Mouse (Mus musculus): ENCODE results near the gene Eef1a2. TPM values are rescaled to one million over a fixed set of nuclear protein-coding genes. Genes with fewer than 3 reads are reported as not detected.

Eef1a2 gene
- total and polyA plus RNA-seq, 3 experiments, result not detected

- peak; percentile 19 for DNase-seq (ENCODE audit: extremely low read depth)
- Histone ChIP-seq H3K9ac (ENCODE audit: insufficient read depth, low read depth) (no peak overlapping the region), H3K9me3 (replicated peaks; ENCODE audit: low read length) (peaks cover 4% of the 10 kb centered on the region), H3K4me2 (ENCODE audit: insufficient read depth, low read depth, poor library complexity, severe bottlenecking) (no peak overlapping the region), H3K79me2 (replicated peaks; ENCODE audit: control insufficient read depth, extremely low read depth, insufficient read depth, poor library complexity, severe bottlenecking) (no peaks in the 10 kb centered on the region), H3K4me1 (ENCODE audit: control insufficient read depth in 1 of 2, insufficient read depth in 2 of 2) (no peaks in the 10 kb centered on the region), H3K27me3 (replicated peaks) (peaks cover 60% of the 10 kb centered on the region), H3K4me3 (replicated peaks in 1 of 3; ENCODE audit: low read depth in 2 of 3, low read length in 2 of 3, poor library complexity in 1 of 3) (no peak overlapping the region), H3K27ac (ENCODE audit: insufficient read depth, low read depth) (no peak overlapping the region), H3K36me3 (replicated peaks in 1 of 2; ENCODE audit: control insufficient read depth in 1 of 2, insufficient read depth in 1 of 2, low read length in 1 of 2) (no peaks in the 10 kb centered on the region)
- dilution Hi-C loops (cut with MboI; ENCODE audit: extremely low pct_ligation_motif_present, extremely low pct_unique_long_range_greater_than_20kb, low sequenced_read_pairs), result no loop called here
- TF ChIP-seq HCFC1 (IDR thresholded peaks at IDR 0.05; ENCODE audit: low read depth, low read length), result no peak
- no peak for TF ChIP-seq RCOR1 (conservative IDR thresholded peaks at IDR 0.05; ENCODE audit: low read depth, low read length)
- no peak for TF ChIP-seq PAX5 (IDR thresholded peaks at IDR 0.05; ENCODE audit: low read length)
- no peak for TF ChIP-seq ZC3H11A (IDR thresholded peaks at IDR 0.05; ENCODE audit: low read depth, low read length)
- no peak for TF ChIP-seq RAD21 (IDR thresholded peaks at IDR 0.05; ENCODE audit: low read depth, low read length)
- no peak for TF ChIP-seq TCF12 (IDR thresholded peaks at IDR 0.05; ENCODE audit: low read depth, low read length)
- TF ChIP-seq ZKSCAN1 (IDR thresholded peaks at IDR 0.05; ENCODE audit: borderline replicate concordance, low read depth, low read length), result no peak
- TF ChIP-seq JUN (IDR thresholded peaks at IDR 0.05; ENCODE audit: insufficient read depth, low read depth, low read length), result no peak
- no peak for TF ChIP-seq SMC3 (IDR thresholded peaks at IDR 0.05; ENCODE audit: low read depth, low read length)
- no peak for TF ChIP-seq NRF1 (IDR thresholded peaks at IDR 0.05; ENCODE audit: low read depth, low read length)
- no peak for TF ChIP-seq USF1 (IDR thresholded peaks at IDR 0.05; ENCODE audit: low read depth, low read length)
- no peak for TF ChIP-seq USF2 (conservative IDR thresholded peaks at IDR 0.05; ENCODE audit: low read depth, low read length)
- no peak for TF ChIP-seq ELF1 (IDR thresholded peaks at IDR 0.05; ENCODE audit: low read depth, low read length)
- in situ Hi-C loops (cut with MboI; ENCODE audit: low pct_ligation_motif_present, low pct_unique_long_range_greater_than_20kb, low sequenced_read_pairs), result no loop called here
Measured at GRCm38 (mm10) chr2:181136934-181137333, 19.9 kb downstream of the Eef1a2 start.

GRCm38 (mm10) chr2:181135446-181135818 lies 21.4 kb downstream of the Eef1a2 start:
- H3K4me3 ChIP-seq (replicated peaks in 1 of 3; ENCODE audit: low read depth in 2 of 3, low read length in 2 of 3, poor library complexity in 1 of 3), result no peak overlapping the region
- in situ Hi-C loops (cut with MboI; ENCODE audit: low pct_ligation_motif_present, low pct_unique_long_range_greater_than_20kb, low sequenced_read_pairs), result no loop called here

More at GRCm38 (mm10) chr2:181135446-181135818, 21.4 kb downstream of the Eef1a2 start:
- DNase-seq (ENCODE audit: extremely low read depth), result no peak
- peaks cover 61% of the 10 kb centered on the region for H3K27me3 ChIP-seq (replicated peaks)
- no peaks in the 10 kb centered on the region for H3K36me3 ChIP-seq (replicated peaks in 1 of 2; ENCODE audit: control insufficient read depth in 1 of 2, insufficient read depth in 1 of 2, low read length in 1 of 2)
- H3K9ac ChIP-seq (ENCODE audit: insufficient read depth, low read depth), result no peak overlapping the region
- no peaks in the 10 kb centered on the region for H3K79me2 ChIP-seq (replicated peaks; ENCODE audit: control insufficient read depth, extremely low read depth, insufficient read depth, poor library complexity, severe bottlenecking)
- no peak overlapping the region for H3K27ac ChIP-seq (ENCODE audit: insufficient read depth, low read depth)
- TF ChIP-seq IRF4 (IDR thresholded peaks at IDR 0.05; ENCODE audit: low read depth, low read length), result no peak
- no peak for TF ChIP-seq SMC3 (IDR thresholded peaks at IDR 0.05; ENCODE audit: low read depth, low read length)
- TF ChIP-seq CHD2 (IDR thresholded peaks at IDR 0.05; ENCODE audit: low read length), result no peak
- no peak for TF ChIP-seq EP300 (IDR thresholded peaks at IDR 0.05; ENCODE audit: low read length)
- no peak for TF ChIP-seq TBP (conservative IDR thresholded peaks at IDR 0.05; ENCODE audit: low read depth, low read length)
- TF ChIP-seq POLR2A (IDR thresholded peaks at IDR 0.05; ENCODE audit: low read depth, low read length), result no peak
- TF ChIP-seq MAFK (IDR thresholded peaks at IDR 0.05; ENCODE audit: insufficient replicate concordance, low read length), result no peak
- no peak for TF ChIP-seq KAT2A (IDR thresholded peaks at IDR 0.05; ENCODE audit: insufficient replicate concordance, low read length)
- no peak for TF ChIP-seq ZNF384 (IDR thresholded peaks at IDR 0.05; ENCODE audit: low read depth, low read length)
- TF ChIP-seq BHLHE40 (IDR thresholded peaks at IDR 0.05; ENCODE audit: low read depth, low read length), result no peak
- H3K9me3 ChIP-seq (replicated peaks; ENCODE audit: low read length), result peaks cover 4% of the 10 kb centered on the region
- no peaks in the 10 kb centered on the region for H3K4me1 ChIP-seq (ENCODE audit: control insufficient read depth in 1 of 2, insufficient read depth in 2 of 2)
- no peak overlapping the region for H3K4me2 ChIP-seq (ENCODE audit: insufficient read depth, low read depth, poor library complexity, severe bottlenecking)
- dilution Hi-C loops (cut with MboI; ENCODE audit: extremely low pct_ligation_motif_present, extremely low pct_unique_long_range_greater_than_20kb, low sequenced_read_pairs), result no loop called here

Data from CH12.LX (cell line).